Mouse (Mus musculus): ENCODE results near the gene Thy1.

The Thy1 gene

GRCm38 (mm10) chr9:44042836-44043707, at the start of gene Thy1:
TSS of gene Thy1 (plus strand) at chr9:44043384.
- no peak for DNase-seq (ENCODE audit: low spot score in 2 of 2)

GRCm38 (mm10) chr9:43997681-43998080, 45.5 kb upstream of the Thy1 start:
- DNase-seq (ENCODE audit: low spot score in 2 of 2): no peak

- DNase-seq (ENCODE audit: low spot score in 2 of 2): no peak
Measured at GRCm38 (mm10) chr9:43998851-43999250, 44.3 kb upstream of the Thy1 start.

- no peak for DNase-seq (ENCODE audit: low spot score in 2 of 2)
Measured at GRCm38 (mm10) chr9:44004362-44004761, 38.8 kb upstream of the Thy1 start.

GRCm38 (mm10) chr9:44005305-44005704, 37.9 kb upstream of the Thy1 start:
- DNase-seq (ENCODE audit: low spot score in 2 of 2): no peak

- DNase-seq (ENCODE audit: low spot score in 2 of 2): no peak
Measured at GRCm38 (mm10) chr9:44007323-44007722, 35.9 kb upstream of the Thy1 start.

- DNase-seq (ENCODE audit: low spot score in 2 of 2): no peak
Measured at GRCm38 (mm10) chr9:44007991-44008390, 35.2 kb upstream of the Thy1 start.

GRCm38 (mm10) chr9:44010900-44011299, 32.3 kb upstream of the Thy1 start:
- no peak for DNase-seq (ENCODE audit: low spot score in 2 of 2)

GRCm38 (mm10) chr9:44011668-44012067, 31.5 kb upstream of the Thy1 start:
- no peak for DNase-seq (ENCODE audit: low spot score in 2 of 2)

GRCm38 (mm10) chr9:44012164-44012563, 31.0 kb upstream of the Thy1 start:
- DNase-seq (ENCODE audit: low spot score in 2 of 2): no peak

- DNase-seq (ENCODE audit: low spot score in 2 of 2): no peak
Measured at GRCm38 (mm10) chr9:44012761-44013301, 30.4 kb upstream of the Thy1 start.

- no peak for DNase-seq (ENCODE audit: low spot score in 2 of 2)
Measured at GRCm38 (mm10) chr9:44013781-44014180, 29.4 kb upstream of the Thy1 start.

GRCm38 (mm10) chr9:44016304-44016703, 26.9 kb upstream of the Thy1 start:
- no peak for DNase-seq (ENCODE audit: low spot score in 2 of 2)

GRCm38 (mm10) chr9:44017846-44018245, 25.3 kb upstream of the Thy1 start:
- DNase-seq (ENCODE audit: low spot score in 2 of 2): no peak

- no peak for DNase-seq (ENCODE audit: low spot score in 2 of 2)
Measured at GRCm38 (mm10) chr9:44020001-44020400, 23.2 kb upstream of the Thy1 start.

- DNase-seq (ENCODE audit: low spot score in 2 of 2): no peak
Measured at GRCm38 (mm10) chr9:44022100-44022847, 20.9 kb upstream of the Thy1 start.

- DNase-seq (ENCODE audit: low spot score in 2 of 2): no peak
Measured at GRCm38 (mm10) chr9:44024096-44024495, 19.1 kb upstream of the Thy1 start.

GRCm38 (mm10) chr9:44029580-44030236, 13.5 kb upstream of the Thy1 start:
- no peak for DNase-seq (ENCODE audit: low spot score in 2 of 2)

- no peak for DNase-seq (ENCODE audit: low spot score in 2 of 2)
Measured at GRCm38 (mm10) chr9:44030646-44031045, 12.5 kb upstream of the Thy1 start.

- DNase-seq (ENCODE audit: low spot score in 2 of 2): no peak
Measured at GRCm38 (mm10) chr9:44031079-44031478, 12.1 kb upstream of the Thy1 start.

- no peak for DNase-seq (ENCODE audit: low spot score in 2 of 2)
Measured at GRCm38 (mm10) chr9:44031946-44032345, 11.2 kb upstream of the Thy1 start.

GRCm38 (mm10) chr9:44033317-44033716, 9.9 kb upstream of the Thy1 start:
- no peak for DNase-seq (ENCODE audit: low spot score in 2 of 2)
